Mouse (Mus musculus) hindbrain, embryonic 11.5 days (tissue): ENCODE measurements around the gene Srgn. TPM values are rescaled to one million over a fixed set of nuclear protein-coding genes. Genes with fewer than 3 reads are reported as not detected.
"Not testable (repeated sequence)": the region's sequence is repeated elsewhere in the genome, so short reads cannot be mapped to it uniquely, and the experiment has no call there.

Experiments used
- ATAC-seq: fragments of 200-750 bp; cut with Nextera tagmentation; 2 replicates; pipeline ENCODE4 v1.8.0; 2017; ENCODE audit warnings: mild to moderate bottlenecking, moderate TSS enrichment, moderate library complexity; ENCODE audit not compliant: low FRiP score
- DNase-seq: peaks from one replicate; pipeline ENCODE4 v3.0.0-alpha.2; 2015; ENCODE audit warnings: low spot score
- H3K27ac ChIP-seq: fragments of 300-500 bp; sonication (generic); 2 replicates; pipeline ENCODE4 v1.5.1; 2014; ENCODE audit warnings: mild to moderate bottlenecking, low read depth, low read length
- H3K27me3 ChIP-seq: fragments of 300-500 bp; sonication (generic); 2 replicates; pipeline ENCODE4 v1.6.1; 2014; ENCODE audit warnings: mild to moderate bottlenecking, low read length, moderate library complexity, mixed read lengths; ENCODE audit not compliant: control insufficient read depth, insufficient read depth
- H3K36me3 ChIP-seq: fragments of 300-500 bp; sonication (generic); 2 replicates; pipeline ENCODE4 v1.6.1; 2014; ENCODE audit warnings: mild to moderate bottlenecking, low read length, moderate library complexity, mixed read lengths; ENCODE audit not compliant: control insufficient read depth, insufficient read depth
- H3K4me1 ChIP-seq: fragments of 300-500 bp; sonication (generic); replicated peaks from 2 replicates; pipeline ENCODE4 v1.6.1; 2014; ENCODE audit warnings: low read length, mixed read lengths; ENCODE audit not compliant: control insufficient read depth, insufficient read depth
- H3K4me2 ChIP-seq: fragments of 300-500 bp; sonication (generic); replicated peaks from 2 replicates; pipeline ENCODE4 v1.6.1; 2014; ENCODE audit warnings: mild to moderate bottlenecking, low read depth, low read length
- H3K4me3 ChIP-seq: fragments of 300-500 bp; sonication (generic); 2 replicates; pipeline ENCODE4 v1.5.1; 2014; ENCODE audit warnings: low read depth, low read length
- H3K9ac ChIP-seq: fragments of 300-500 bp; sonication (generic); 2 replicates; pipeline ENCODE4 v1.6.1; 2014; ENCODE audit warnings: low read depth, low read length
- H3K9me3 ChIP-seq: fragments of 300-500 bp; sonication (generic); 2 replicates; pipeline ENCODE4 v1.6.1; 2016; ENCODE audit warnings: low read length; ENCODE audit not compliant: control insufficient read depth
- WGBS: fragments of 180-500 bp; shearing (Covaris S2); extraction: QIAGEN DNeasy Blood & Tissue Kit; methylation state at CpG from one replicate; pipeline ENCODE4 v1.1.7; 2014; 5-methylcytosine and 5-hydroxymethylcytosine counted together
- polyA plus RNA-seq: library from polyadenylated mRNA; unstranded; fragments of >200 nt; fragmentation: Nextera tagmentation; extraction: Ambion mirVana; gene quantifications from 2 replicates; pipeline ENCODE4 v1.2.1, GENCODE M21; 2014

Gene Srgn
- polyA plus RNA-seq, 1 experiment from 2014 or later, result 5.8 TPM

DNA sequence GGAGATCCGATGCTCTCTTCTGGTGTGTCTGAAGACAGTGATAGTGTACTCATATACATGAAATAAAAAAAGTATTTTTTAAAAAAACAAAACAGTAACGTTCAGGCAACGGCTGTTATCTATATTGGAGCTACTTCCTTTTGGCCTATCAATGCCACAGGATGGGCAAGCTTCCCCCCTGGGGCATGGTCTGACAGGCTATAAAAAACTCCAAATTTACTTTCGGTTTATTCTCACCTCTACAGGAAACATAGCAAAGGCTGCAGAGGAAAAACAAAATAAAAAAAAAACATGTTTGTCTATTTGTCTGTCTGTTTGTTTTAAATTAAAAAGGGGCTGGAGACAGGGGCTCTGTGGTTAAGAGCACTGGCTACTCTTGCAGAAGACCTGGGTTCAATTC lies 23.9 kb downstream of the Srgn start:
- no peak overlapping the region for H3K4me3 ChIP-seq
- H3K27me3 ChIP-seq, result no peaks in the 10 kb centered on the region
- DNase-seq (no peak), ATAC-seq (no peak)
- WGBS, result 77% methylated on average over 4 of the region's 4 CpGs
- H3K9me3 ChIP-seq, result no peaks in the 10 kb centered on the region
- no peaks in the 10 kb centered on the region for H3K4me1 ChIP-seq
- H3K4me2 ChIP-seq, result no peak overlapping the region
- no peaks in the 10 kb centered on the region for H3K36me3 ChIP-seq
- H3K9ac ChIP-seq, result no peak overlapping the region
- H3K27ac ChIP-seq, result no peak overlapping the region

DNA sequence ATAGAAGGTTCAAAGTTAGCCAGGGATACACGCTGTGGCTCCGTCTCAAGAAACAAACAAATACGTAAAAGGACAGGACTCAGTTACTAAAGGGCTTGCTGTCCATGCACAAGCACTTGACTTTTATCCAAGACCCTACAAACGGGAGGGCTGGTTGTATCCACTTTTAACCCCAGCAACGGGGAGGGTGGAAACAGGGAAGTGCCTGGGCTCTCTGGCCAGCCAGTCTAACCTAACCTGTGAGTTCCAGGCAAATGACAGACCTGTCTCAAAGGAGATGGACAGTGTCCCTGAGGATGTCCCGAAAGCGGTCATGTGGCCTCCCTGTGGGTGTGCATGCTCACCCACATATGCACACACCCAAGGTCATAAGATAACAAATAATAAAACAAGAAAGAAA lies 25.3 kb downstream of the Srgn start:
- DNase-seq (no peak), ATAC-seq (no peak)
- Histone ChIP-seq H3K27ac (no peak overlapping the region), H3K4me2 (no peak overlapping the region), H3K27me3 (no peaks in the 10 kb centered on the region), H3K4me1 (no peaks in the 10 kb centered on the region), H3K9me3 (no peaks in the 10 kb centered on the region), H3K9ac (no peak overlapping the region), H3K4me3 (no peak overlapping the region), H3K36me3 (no peaks in the 10 kb centered on the region)
- WGBS, result 84% methylated on average over 7 of the region's 7 CpGs

DNA sequence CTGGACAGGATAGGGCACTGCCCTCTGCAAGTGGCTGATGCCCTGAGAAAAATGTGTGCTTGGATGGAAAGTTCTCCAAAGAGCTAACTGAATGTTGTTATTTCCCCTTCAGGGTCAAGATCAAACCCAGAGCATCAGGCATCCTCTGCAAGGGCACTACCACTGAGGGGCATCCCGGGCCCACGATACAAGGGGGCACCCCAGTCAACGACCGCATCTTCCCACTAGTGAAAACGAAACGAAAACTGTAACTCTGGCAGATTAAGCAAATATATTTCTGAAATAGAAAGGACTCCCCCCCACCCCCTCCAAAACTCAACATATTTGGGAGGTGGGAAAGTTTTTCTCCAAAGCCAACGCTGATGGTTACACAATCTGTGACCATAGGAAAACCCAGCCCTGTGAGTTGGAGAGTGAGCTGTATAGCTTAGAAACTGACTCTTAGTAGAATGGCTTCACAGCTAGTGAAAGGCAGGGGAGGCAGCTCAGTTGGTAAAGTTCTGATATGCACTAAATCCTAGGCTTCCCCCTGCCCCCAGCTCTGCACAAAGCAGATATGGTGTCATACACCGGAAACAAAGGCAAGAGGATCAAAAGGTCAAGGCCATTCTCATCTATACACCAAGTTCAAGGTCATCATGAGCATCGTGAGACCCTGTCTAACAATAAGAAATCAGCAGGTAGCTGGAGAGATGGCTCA lies 26.2 kb downstream of the Srgn start:
- ATAC-seq, result no peak
- Histone ChIP-seq H3K9ac (no peak overlapping the region), H3K27ac (no peak overlapping the region), H3K36me3 (no peaks in the 10 kb centered on the region), H3K4me3 (no peak overlapping the region), H3K4me2 (no peak overlapping the region), H3K27me3 (no peaks in the 10 kb centered on the region), H3K9me3 (no peaks in the 10 kb centered on the region), H3K4me1 (no peaks in the 10 kb centered on the region)
- 93% methylated on average over 9 of the region's 9 CpGs for WGBS
- no peak for DNase-seq

DNA sequence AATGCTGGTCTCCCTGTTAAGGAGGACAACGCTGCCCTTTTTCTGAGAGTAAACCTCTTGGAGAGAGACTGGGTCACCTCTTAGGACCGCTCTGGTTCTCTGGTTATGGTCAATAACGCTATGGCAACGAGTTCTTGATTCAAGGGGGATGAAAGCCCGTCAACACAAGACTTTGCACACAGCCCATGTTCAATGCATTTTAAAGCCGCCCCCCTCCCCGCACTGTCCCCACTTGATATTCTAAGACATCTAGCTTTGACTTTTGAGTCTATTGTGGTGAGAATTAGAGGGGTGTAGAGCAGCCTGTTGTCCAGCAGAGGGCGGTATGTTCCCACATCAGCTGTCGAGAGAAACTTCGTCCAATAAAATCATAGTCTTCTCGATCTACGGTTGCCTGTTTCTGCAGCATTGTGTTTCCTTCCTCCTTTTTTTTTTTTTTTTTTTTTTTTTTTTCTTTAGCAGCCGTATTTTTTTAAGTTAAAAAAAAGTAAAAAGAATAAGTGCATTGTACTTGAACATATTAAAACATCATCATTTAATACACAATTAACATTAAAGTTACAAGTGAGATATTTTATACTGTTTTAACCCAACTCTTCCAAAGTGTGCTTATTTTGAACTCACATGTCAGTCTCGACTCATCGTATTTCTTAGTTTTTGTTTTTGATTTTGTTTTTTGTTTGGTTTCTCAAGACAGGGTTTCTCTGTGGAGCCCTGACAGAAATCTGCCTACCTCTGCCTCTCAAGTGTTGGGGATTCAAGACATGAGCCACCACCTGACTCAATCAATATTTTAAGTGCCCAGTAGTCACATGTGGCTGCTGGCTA lies 26.9 kb downstream of the Srgn start:
- H3K36me3 ChIP-seq, result no peaks in the 10 kb centered on the region
- no peaks in the 10 kb centered on the region for H3K4me1 ChIP-seq
- no peak overlapping the region for H3K27ac ChIP-seq
- H3K9me3 ChIP-seq, result no peaks in the 10 kb centered on the region
- H3K9ac ChIP-seq, result no peak overlapping the region
- ATAC-seq (peak; percentile 54), DNase-seq (peak; percentile 86)
- 26% methylated on average over 15 of the region's 15 CpGs for WGBS
- H3K27me3 ChIP-seq, result no peaks in the 10 kb centered on the region
- H3K4me2 ChIP-seq, result no peak overlapping the region; the same call in 1 of the 2 replicates
- no peak overlapping the region for H3K4me3 ChIP-seq

DNA sequence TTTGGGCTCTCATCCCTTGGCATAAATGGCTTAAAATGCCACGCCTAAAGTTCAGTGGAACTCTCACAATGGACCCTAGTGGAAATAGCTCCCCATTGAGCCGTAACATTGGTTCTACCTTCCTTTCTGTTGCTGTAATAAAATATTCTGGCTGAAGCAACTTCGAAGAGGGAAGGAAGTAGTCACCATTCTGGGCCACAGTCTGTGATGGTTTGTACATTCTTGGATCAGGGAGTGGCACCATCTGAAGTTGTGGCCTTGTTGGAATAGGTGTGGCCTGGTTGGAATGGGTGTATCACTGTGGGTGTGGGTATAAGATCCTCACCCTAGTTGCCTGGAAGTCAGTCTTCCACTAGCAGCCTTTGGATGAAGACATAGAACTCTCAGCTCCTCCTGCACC lies 35.6 kb downstream of the Srgn start:
- H3K4me1 ChIP-seq, H3K27ac ChIP-seq, H3K9me3 ChIP-seq, H3K4me2 ChIP-seq, H3K27me3 ChIP-seq, ATAC-seq, H3K36me3 ChIP-seq, H3K4me3 ChIP-seq, H3K9ac ChIP-seq, DNase-seq: not testable (repeated sequence)
- WGBS, result 90% methylated on average over 3 of the region's 3 CpGs

DNA sequence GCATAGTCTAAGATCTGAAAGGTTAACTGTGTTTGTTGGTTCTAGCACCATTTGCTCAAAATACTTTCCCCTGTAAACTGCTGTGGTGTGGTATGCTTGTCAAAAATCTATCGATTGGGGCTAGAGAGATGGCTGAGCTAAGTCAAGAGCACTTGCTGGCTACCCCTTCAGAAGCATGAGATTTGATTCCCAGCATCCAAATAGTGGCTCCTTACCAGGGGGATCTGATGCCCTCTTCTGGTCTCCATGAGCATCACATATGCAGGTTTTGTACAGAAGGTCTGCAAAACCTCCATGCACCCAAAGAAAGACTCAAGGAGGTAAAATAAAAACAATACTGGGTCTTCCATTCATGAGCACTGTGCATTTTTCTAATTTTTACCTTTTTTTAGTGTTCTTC lies 39.0 kb downstream of the Srgn start:
- 21% methylated on average over 1 of the region's 1 CpGs for WGBS
- ATAC-seq (no peak), DNase-seq (peak; percentile 61)
- H3K9me3 ChIP-seq, result no peaks in the 10 kb centered on the region
- H3K4me1 ChIP-seq, result no peaks in the 10 kb centered on the region
- H3K4me2 ChIP-seq, result no peak overlapping the region
- no peak overlapping the region for H3K4me3 ChIP-seq
- H3K9ac ChIP-seq, result no peak overlapping the region
- no peaks in the 10 kb centered on the region for H3K27me3 ChIP-seq
- no peak overlapping the region for H3K27ac ChIP-seq
- H3K36me3 ChIP-seq, result no peaks in the 10 kb centered on the region

DNA sequence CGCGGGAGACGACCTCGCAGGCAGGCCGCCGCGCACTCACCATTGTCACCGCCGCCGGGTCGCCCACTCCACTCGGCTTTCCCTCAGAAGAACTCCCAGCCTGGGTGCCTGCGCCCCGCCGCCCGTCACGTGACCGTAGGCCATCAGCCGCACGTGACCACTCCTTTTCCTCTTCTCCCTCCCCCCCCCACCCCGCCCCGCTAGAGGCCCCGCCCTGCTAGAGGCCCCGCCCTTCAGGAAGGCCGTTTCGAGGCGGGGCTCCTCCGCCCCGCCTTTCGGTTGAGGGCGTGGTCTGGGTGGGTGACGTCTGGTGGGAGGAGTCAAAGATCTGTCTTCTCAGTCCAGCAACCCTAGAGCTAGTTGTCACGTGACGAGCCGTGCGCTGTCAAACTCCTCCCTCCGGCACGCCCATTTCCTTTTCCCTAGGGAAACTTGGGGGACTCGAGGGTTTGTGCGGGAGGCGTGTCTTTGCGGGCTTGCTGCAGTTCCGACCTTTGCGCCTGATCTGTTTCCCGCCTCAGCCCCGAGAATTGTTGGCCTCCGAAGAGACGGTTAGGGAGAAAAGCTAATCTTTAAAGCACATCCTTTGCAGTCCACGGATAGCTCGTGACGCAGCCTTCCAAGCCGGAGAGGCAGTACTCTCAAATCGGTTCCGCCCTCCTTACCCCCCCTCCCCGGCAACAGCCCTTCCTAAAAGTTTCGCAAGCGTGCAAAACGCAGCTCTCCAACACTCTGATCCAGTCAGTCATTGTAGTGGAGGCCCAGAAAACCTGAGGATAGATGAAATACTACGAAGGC lies 40.4 kb downstream of the Srgn start, which contains the start of gene Vps26a:
TSS of gene Vps26a (minus strand) at position 188 of the 798 bp plus-strand sequence.
- Histone ChIP-seq H3K4me2 (peak within 1 kb of the TSS; percentile 70), H3K9ac (peak within 1 kb of the TSS; percentile 80), H3K4me1 (no peaks in the 10 kb centered on the region), H3K36me3 (no peaks in the 10 kb centered on the region), H3K27me3 (no peaks in the 10 kb centered on the region), H3K27ac (peak within 1 kb of the TSS; percentile 71; the same call in 1 of the 2 replicates), H3K9me3 (no peaks in the 10 kb centered on the region), H3K4me3 (peak within 1 kb of the TSS; percentile 69)
- WGBS, result under 1% methylated on average over 56 of the region's 59 CpGs
- DNase-seq (peak; percentile 99), ATAC-seq (peak; percentile 94)

DNA sequence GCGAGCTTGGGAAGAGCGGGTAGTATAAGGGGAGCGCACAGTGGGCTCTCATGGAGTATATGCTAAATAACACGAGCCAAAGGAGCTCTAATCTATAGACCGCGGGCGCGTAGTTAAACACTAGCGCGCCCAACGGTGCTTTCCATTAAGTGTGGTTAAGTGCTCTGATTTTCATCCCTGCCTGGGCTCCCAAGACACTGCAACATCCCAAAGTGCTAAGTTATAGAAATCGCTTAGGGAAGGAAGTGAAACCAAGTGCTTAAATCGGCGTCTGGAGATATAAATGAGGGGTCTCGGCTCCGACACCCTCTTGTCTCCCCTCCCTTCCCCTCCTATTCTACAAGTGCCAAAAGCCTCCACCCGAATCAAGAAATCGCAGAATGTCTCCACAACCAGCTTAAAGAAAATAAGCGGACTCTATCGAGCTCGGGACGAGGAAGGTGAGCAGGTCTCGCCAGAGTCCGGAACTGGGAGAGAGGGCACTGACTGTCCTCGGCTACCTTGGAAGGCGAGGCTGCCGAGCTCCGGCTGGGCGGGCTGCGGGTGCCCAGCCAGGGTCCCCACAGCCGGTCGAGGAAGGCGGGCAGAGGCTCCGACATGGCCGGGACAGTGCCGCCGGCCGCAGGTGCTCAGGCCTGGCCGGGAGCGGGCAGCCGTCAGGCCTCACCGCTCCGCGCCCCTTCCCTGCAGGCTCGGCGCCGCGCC lies 41.2 kb downstream of the Srgn start:
- Histone ChIP-seq H3K9me3 (no peaks in the 10 kb centered on the region), H3K4me3 (peak overlapping the region; percentile 69), H3K27me3 (no peaks in the 10 kb centered on the region), H3K4me1 (no peaks in the 10 kb centered on the region), H3K9ac (peak overlapping the region; percentile 80), H3K36me3 (no peaks in the 10 kb centered on the region), H3K4me2 (peak overlapping the region; percentile 70), H3K27ac (peak overlapping the region; percentile 71; the same call in 1 of the 2 replicates)
- under 1% methylated on average over 47 of the region's 48 CpGs for WGBS
- DNase-seq (peak; percentile 55), ATAC-seq (peak; percentile 90)
